Mouse (Mus musculus) left cerebral cortex, adult 18-20 months (tissue): ENCODE data around the gene Syt8. TPM values are rescaled to one million over a fixed set of nuclear protein-coding genes. Genes with fewer than 3 reads are reported as not detected.

Source experiments
- DNase-seq, 2 experiments: peaks; one replicate each; pipeline ENCODE4 v3.0.0; 2021 to 2022; ENCODE audit warnings: low spot score in 2 of 2, mixed read lengths in 1 of 2
- total RNA-seq, 2 experiments: library from RNA; stranded (reverse); gene quantifications; 2 replicates each; pipeline ENCODE4 v1.2.3; 2021

Syt8 gene
- total RNA-seq, 2 experiments from 2014 or later = not detected

GRCm38 (mm10) chr7:142407935-142408334, 26.7 kb upstream of the Syt8 start:
- no peak for DNase-seq

- no peak for DNase-seq
These were observed 26.0 kb upstream of the Syt8 start for GRCm38 (mm10) chr7:142408686-142409085.

- DNase-seq = no peak
These were observed 25.0 kb upstream of the Syt8 start for GRCm38 (mm10) chr7:142409603-142410002.

GRCm38 (mm10) chr7:142413285-142413684, 21.4 kb upstream of the Syt8 start:
- no peak for DNase-seq

GRCm38 (mm10) chr7:142415314-142415713, 19.3 kb upstream of the Syt8 start:
- no peak for DNase-seq

- DNase-seq = no peak
These were observed 18.4 kb upstream of the Syt8 start for GRCm38 (mm10) chr7:142416225-142416624.

- no peak for DNase-seq
These were observed 16.6 kb upstream of the Syt8 start for GRCm38 (mm10) chr7:142418027-142418426.

GRCm38 (mm10) chr7:142418679-142419078, 16.0 kb upstream of the Syt8 start:
- no peak for DNase-seq

- DNase-seq = no peak
These were observed 14.8 kb upstream of the Syt8 start for GRCm38 (mm10) chr7:142419887-142420286.

- DNase-seq = no peak
These were observed 12.8 kb upstream of the Syt8 start for GRCm38 (mm10) chr7:142421826-142422225.

GRCm38 (mm10) chr7:142425641-142426213, 8.9 kb upstream of the Syt8 start:
- no peak for DNase-seq

- no peak for DNase-seq
These were observed 6.4 kb upstream of the Syt8 start for GRCm38 (mm10) chr7:142428213-142428612.

GRCm38 (mm10) chr7:142430160-142430678, 4.4 kb upstream of the Syt8 start:
- peak; percentile 31 to 35 for DNase-seq

- DNase-seq = no peak
These were observed 3.5 kb upstream of the Syt8 start for GRCm38 (mm10) chr7:142431106-142431505.

GRCm38 (mm10) chr7:142433623-142434022, 1.0 kb upstream of the Syt8 start:
- no peak for DNase-seq

- DNase-seq = peak; percentile 64 to 82
These were observed 874 bp downstream of the Syt8 start for GRCm38 (mm10) chr7:142435524-142435923.

GRCm38 (mm10) chr7:142437324-142437723, 2.7 kb downstream of the Syt8 start:
- no peak for DNase-seq

GRCm38 (mm10) chr7:142439966-142440365, 5.3 kb downstream of the Syt8 start:
- DNase-seq = no peak

GRCm38 (mm10) chr7:142440657-142441114, 6.0 kb downstream of the Syt8 start:
- peak in 1 of 2 experiments; percentile 15 for DNase-seq

- no peak for DNase-seq
These were observed 6.9 kb downstream of the Syt8 start, which contains the start of gene Tnni2 for GRCm38 (mm10) chr7:142441585-142441984. Tnni2 (plus strand) TSS chr7:142441808.

- no peak for DNase-seq
These were observed 7.6 kb downstream of the Syt8 start for GRCm38 (mm10) chr7:142442081-142442907.

GRCm38 (mm10) chr7:142442908-142443420, 8.3 kb downstream of the Syt8 start:
- DNase-seq = no peak
